Comparison of ENCODE assay signal across 8 mouse cellular contexts in the genomic region with DNA sequence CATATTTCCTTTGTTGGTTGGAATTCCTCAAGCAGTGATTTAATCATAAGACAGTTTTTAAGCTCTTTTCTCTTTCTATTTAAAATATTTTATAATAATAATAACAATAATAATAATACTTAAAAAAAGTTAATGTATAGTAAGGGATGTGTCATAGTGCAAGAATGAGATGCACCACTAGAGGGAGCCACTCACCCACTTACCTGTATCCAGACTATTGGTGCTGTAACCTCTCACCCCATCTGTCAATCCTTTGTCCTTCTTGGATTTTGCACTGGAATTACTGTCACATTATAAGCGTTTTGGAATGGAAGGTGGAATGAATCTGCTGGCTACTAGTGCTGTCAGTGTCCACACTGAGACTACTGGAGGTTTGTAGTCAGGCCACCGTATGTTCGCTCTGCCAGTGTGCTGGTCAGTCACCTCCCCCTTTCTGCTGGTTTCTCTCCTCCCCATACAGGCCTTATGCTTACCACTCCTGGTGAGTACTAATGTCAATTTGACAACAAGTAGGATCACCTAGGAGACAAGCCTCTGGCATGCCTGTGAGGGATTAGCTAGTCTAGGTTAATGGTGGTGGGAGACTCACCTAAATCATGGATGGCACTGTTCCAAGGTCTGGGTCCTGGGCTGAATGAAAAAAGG. TPM values are rescaled to one million over a fixed set of nuclear protein-coding genes. Genes with fewer than 3 reads are reported as not detected.
DNase-seq lines count a peak whose midpoint lies in the region; ATAC-seq and TF ChIP-seq lines count a peak whose summit lies in the region.

No protein-coding gene starts in this region.

- in situ Hi-C loops in Patski (cut with MboI; ENCODE audit: low pct_unique_long_range_greater_than_20kb) = loop anchor here (5.0 kb wide), 1 partner anchor 1066 kb away; no protein-coding TSS in a partner anchor

- H3K36me3 ChIP-seq in liver, embryonic 12.5 days = no peaks in the 10 kb centered on the region
- H3K36me3 ChIP-seq in embryonic facial prominence, embryonic 10.5 days (replicated peaks) = no peaks in the 10 kb centered on the region
- H3K36me3 ChIP-seq in liver, adult 2 months (ENCODE audit: control insufficient read depth, insufficient read depth, low read length) = no peaks in the 10 kb centered on the region
- no peaks in the 10 kb centered on the region for H3K36me3 ChIP-seq in neural tube, embryonic 14.5 days (ENCODE audit: control insufficient read depth, insufficient read depth, low read length)

- no peaks in the 10 kb centered on the region; the same call in 1 of the 2 replicates for H3K9me3 ChIP-seq in liver, embryonic 12.5 days (replicated peaks)
- H3K9me3 ChIP-seq in embryonic facial prominence, embryonic 10.5 days = no peaks in the 10 kb centered on the region
- no peaks in the 10 kb centered on the region for H3K9me3 ChIP-seq in neural tube, embryonic 14.5 days (ENCODE audit: control insufficient read depth, low read length)

- intact Hi-C loops in gastrocnemius, postnatal 36 days (cut with DNase I) = no loop called here

- H3K4me3 ChIP-seq in liver, embryonic 12.5 days = no peak overlapping the region
- H3K4me3 ChIP-seq in embryonic facial prominence, embryonic 10.5 days = no peak overlapping the region
- no peak overlapping the region for H3K4me3 ChIP-seq in liver, adult 2 months (ENCODE audit: insufficient read depth, low read depth, low read length)
- H3K4me3 ChIP-seq in neural tube, embryonic 14.5 days (ENCODE audit: low read depth, low read length) = no peak overlapping the region

- no peaks in the 10 kb centered on the region for H3K79me2 ChIP-seq in liver, adult 2 months (ENCODE audit: control insufficient read depth, insufficient read depth, low read length)

- H3K9ac ChIP-seq in liver, embryonic 12.5 days = no peak overlapping the region
- no peak overlapping the region for H3K9ac ChIP-seq in liver, adult 2 months (ENCODE audit: low read depth, low read length)
- H3K9ac ChIP-seq in neural tube, embryonic 14.5 days (replicated peaks; ENCODE audit: low read depth, low read length) = no peak overlapping the region

- no peak for ATAC-seq in liver, embryonic 12.5 days
- ATAC-seq in Patski = peak; percentile 39
- ATAC-seq in neural tube, embryonic 14.5 days (ENCODE audit: low read depth) = peak; percentile 83

- TF ChIP-seq POLR2A in liver, adult 2 months (IDR thresholded peaks at IDR 0.05; ENCODE audit: extremely low read depth, insufficient read depth, low read length) = no peak

- 59% methylated on average over 3 of the region's 3 CpGs for WGBS in liver, embryonic 12.5 days (ENCODE audit: insufficient replicate concordance)
- 58% methylated on average over 3 of the region's 3 CpGs for WGBS in embryonic facial prominence, embryonic 10.5 days
- WGBS in liver, adult 2 months = 66% methylated on average over 3 of the region's 3 CpGs
- WGBS in neural tube, embryonic 14.5 days = 59% methylated on average over 3 of the region's 3 CpGs

- H3K4me2 ChIP-seq in liver, embryonic 12.5 days = no peak overlapping the region
- H3K4me2 ChIP-seq in neural tube, embryonic 14.5 days (ENCODE audit: low read depth, low read length) = no peak overlapping the region

- peak; percentile 74 for TF ChIP-seq CTCF in Patski (IDR thresholded peaks at IDR 0.05)
- TF ChIP-seq CTCF in liver, adult 2 months (IDR thresholded peaks at IDR 0.05; ENCODE audit: low read depth, low read length) = peak; percentile 64

- DNase-seq in liver (peak; percentile 43), Patski (ENCODE audit: low read depth, low spot score) (no peak)
- DNase-seq in embryonic facial prominence, embryonic 10.5 days (ENCODE audit: low spot score) = peak; percentile 59
- peak; percentile 64 for DNase-seq in induced T-regulatory cell, adult 2 months (ENCODE audit: low read depth)
- DNase-seq in liver, adult 2 months (ENCODE audit: extremely low read depth, low read depth, low spot score) = peak; percentile 48
- no peak for DNase-seq in gastrocnemius, postnatal 36 days

- no peak overlapping the region for H3K27ac ChIP-seq in liver, embryonic 12.5 days
- no peak overlapping the region for H3K27ac ChIP-seq in embryonic facial prominence, embryonic 10.5 days (replicated peaks)
- no peak overlapping the region for H3K27ac ChIP-seq in liver, adult 2 months (replicated peaks; ENCODE audit: insufficient read depth, low read depth, low read length)
- H3K27ac ChIP-seq in neural tube, embryonic 14.5 days (ENCODE audit: low read depth, low read length) = no peak overlapping the region

- no peaks in the 10 kb centered on the region for H3K27me3 ChIP-seq in liver, embryonic 12.5 days (replicated peaks)
- H3K27me3 ChIP-seq in Patski = peaks cover 16% of the 10 kb centered on the region
- H3K27me3 ChIP-seq in embryonic facial prominence, embryonic 10.5 days (replicated peaks; ENCODE audit: low read depth, poor library complexity, severe bottlenecking) = no peaks in the 10 kb centered on the region
- H3K27me3 ChIP-seq in liver, adult 2 months (ENCODE audit: control insufficient read depth, insufficient read depth, low read length) = no peaks in the 10 kb centered on the region
- H3K27me3 ChIP-seq in neural tube, embryonic 14.5 days (ENCODE audit: control insufficient read depth, insufficient read depth, low read length) = no peaks in the 10 kb centered on the region

- POLR2A ChIA-PET in Patski (lab: Charles Lee) = no interaction called here

- no peaks in the 10 kb centered on the region for H3K4me1 ChIP-seq in liver, embryonic 12.5 days
- H3K4me1 ChIP-seq in embryonic facial prominence, embryonic 10.5 days = no peaks in the 10 kb centered on the region
- H3K4me1 ChIP-seq in liver, adult 2 months (ENCODE audit: control insufficient read depth, insufficient read depth, low read length) = no peaks in the 10 kb centered on the region
- no peaks in the 10 kb centered on the region for H3K4me1 ChIP-seq in neural tube, embryonic 14.5 days (ENCODE audit: control insufficient read depth, insufficient read depth, low read length)

- CTCF ChIA-PET in Patski (lab: Charles Lee) = interaction anchor here (1.0 kb wide), 1 partner anchor 10 kb away, joined by 3 read pairs; no protein-coding TSS in a partner anchor

RNA-seq across cellular contexts. Expression of a gene that starts 13.6 kb away (rescaled TPM):
- polyA plus RNA-seq in liver, embryonic 12.5 days (2016; fragmentation: Nextera tagmentation; extraction: Ambion mirVana) = not detected in 2 replicates
- polyA plus RNA-seq in Patski (2021) = not detected
- not detected in 2 replicates for polyA plus RNA-seq in embryonic facial prominence, embryonic 10.5 days (2016; fragmentation: Nextera tagmentation; extraction: Ambion mirVana)
- not detected in 2 replicates for total RNA-seq in liver, adult 2 months (2014; rRNA removed)
- not detected in 2 replicates for polyA plus RNA-seq in liver, adult 2 months (2012; rRNA removed)
- not detected in 2 replicates for polyA plus RNA-seq in neural tube, embryonic 14.5 days (2014; fragmentation: Nextera tagmentation; extraction: Ambion mirVana)
- total RNA-seq in gastrocnemius, postnatal 36 days (2021) = not detected

RNA-seq across cellular contexts. Expression of a gene that starts 15.5 kb away (rescaled TPM):
- polyA plus RNA-seq in liver, embryonic 12.5 days (2016; fragmentation: Nextera tagmentation; extraction: Ambion mirVana) = not detected in 2 replicates
- polyA plus RNA-seq in Patski (2021) = not detected
- not detected in 2 replicates for polyA plus RNA-seq in embryonic facial prominence, embryonic 10.5 days (2016; fragmentation: Nextera tagmentation; extraction: Ambion mirVana)
- total RNA-seq in liver, adult 2 months (2014; rRNA removed) = not detected in 2 replicates
- polyA plus RNA-seq in liver, adult 2 months (2012; rRNA removed) = not detected in 2 replicates
- not detected in 2 replicates for polyA plus RNA-seq in neural tube, embryonic 14.5 days (2014; fragmentation: Nextera tagmentation; extraction: Ambion mirVana)
- not detected for total RNA-seq in gastrocnemius, postnatal 36 days (2021)

RNA-seq across cellular contexts. Expression of a gene that starts 23.7 kb away (rescaled TPM):
- polyA plus RNA-seq in liver, embryonic 12.5 days (2016; fragmentation: Nextera tagmentation; extraction: Ambion mirVana) = not detected in 2 replicates
- not detected for polyA plus RNA-seq in Patski (2021)
- not detected in 2 replicates for polyA plus RNA-seq in embryonic facial prominence, embryonic 10.5 days (2016; fragmentation: Nextera tagmentation; extraction: Ambion mirVana)
- not detected in 2 replicates for total RNA-seq in liver, adult 2 months (2014; rRNA removed)
- not detected in 2 replicates for polyA plus RNA-seq in liver, adult 2 months (2012; rRNA removed)
- polyA plus RNA-seq in neural tube, embryonic 14.5 days (2014; fragmentation: Nextera tagmentation; extraction: Ambion mirVana) = not detected in 2 replicates
- total RNA-seq in gastrocnemius, postnatal 36 days (2021) = not detected

RNA-seq across cellular contexts. Expression of a gene that starts 36.9 kb away (rescaled TPM):
- polyA plus RNA-seq in liver, embryonic 12.5 days (2016; fragmentation: Nextera tagmentation; extraction: Ambion mirVana) = not detected in 2 replicates
- polyA plus RNA-seq in Patski (2021) = not detected
- not detected in 2 replicates for polyA plus RNA-seq in embryonic facial prominence, embryonic 10.5 days (2016; fragmentation: Nextera tagmentation; extraction: Ambion mirVana)
- total RNA-seq in liver, adult 2 months (2014; rRNA removed) = 0.07 TPM in 1 of 2 replicates, not detected in the other
- polyA plus RNA-seq in liver, adult 2 months (2012; rRNA removed) = 0.02 TPM in 1 of 2 replicates, not detected in the other
- not detected in 2 replicates for polyA plus RNA-seq in neural tube, embryonic 14.5 days (2014; fragmentation: Nextera tagmentation; extraction: Ambion mirVana)
- total RNA-seq in gastrocnemius, postnatal 36 days (2021) = not detected

RNA-seq across cellular contexts. Expression of a gene that starts 42.6 kb away (rescaled TPM):
- not detected in 2 replicates for polyA plus RNA-seq in liver, embryonic 12.5 days (2016; fragmentation: Nextera tagmentation; extraction: Ambion mirVana)
- polyA plus RNA-seq in Patski (2021) = not detected
- not detected in 2 replicates for polyA plus RNA-seq in embryonic facial prominence, embryonic 10.5 days (2016; fragmentation: Nextera tagmentation; extraction: Ambion mirVana)
- total RNA-seq in liver, adult 2 months (2014; rRNA removed) = not detected in 2 replicates
- polyA plus RNA-seq in liver, adult 2 months (2012; rRNA removed) = not detected in 2 replicates
- polyA plus RNA-seq in neural tube, embryonic 14.5 days (2014; fragmentation: Nextera tagmentation; extraction: Ambion mirVana) = not detected in 2 replicates
- total RNA-seq in gastrocnemius, postnatal 36 days (2021) = not detected

Comparison
In these comparisons a context has a peak if more than half of its experiments do, and no peak if none do; other contexts are left out.
1. DNase-seq: peak in liver (single experiment), embryonic facial prominence, embryonic 10.5 days (single experiment), induced T-regulatory cell, adult 2 months (single experiment) and liver, adult 2 months (single experiment); none in Patski (single experiment) and gastrocnemius, postnatal 36 days (0 of 2).